Mouse (Mus musculus): Measurements from ENCODE around the gene Vmn2r17.

The Vmn2r17 gene

DNA sequence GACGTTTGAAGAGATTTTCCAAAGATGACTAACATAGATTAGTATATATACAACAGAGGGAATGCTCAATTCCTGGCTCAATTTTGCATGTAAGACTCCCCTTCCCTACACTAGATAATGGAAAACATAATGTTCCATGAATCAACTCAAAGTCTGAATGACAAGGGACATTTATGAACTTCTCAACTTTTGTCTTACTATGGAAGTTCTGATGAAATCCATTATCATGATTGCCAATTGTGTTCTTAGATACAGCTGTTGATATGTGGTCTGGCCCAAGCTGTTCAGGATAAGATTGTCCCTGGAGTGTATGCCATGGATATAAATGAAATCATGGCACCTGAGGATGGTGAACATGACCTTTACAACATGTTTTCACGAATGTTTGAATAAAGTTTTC lies at the start of gene Vmn2r17:
Vmn2r17 (plus strand) TSS at position 301 of the 400 bp plus-strand sequence.
- no peak for DNase-seq (ENCODE audit: extremely low spot score)

GRCm38 (mm10) chr5:109466576-109467506 lies 47.4 kb downstream of the Vmn2r17 start:
- DNase-seq (ENCODE audit: extremely low spot score) = peak; percentile 28

- peak; percentile 0 for DNase-seq (ENCODE audit: extremely low spot score)
These were observed 87.2 kb downstream of the Vmn2r17 start for GRCm38 (mm10) chr5:109506729-109507128.
